Mouse (Mus musculus): Measurements from ENCODE around the gene Rbm47. TPM values are rescaled to one million over a fixed set of nuclear protein-coding genes. Genes with fewer than 3 reads are reported as not detected.

Gene Rbm47
- polyA plus RNA-seq, 1 experiment, result 12.7 TPM

DNA sequence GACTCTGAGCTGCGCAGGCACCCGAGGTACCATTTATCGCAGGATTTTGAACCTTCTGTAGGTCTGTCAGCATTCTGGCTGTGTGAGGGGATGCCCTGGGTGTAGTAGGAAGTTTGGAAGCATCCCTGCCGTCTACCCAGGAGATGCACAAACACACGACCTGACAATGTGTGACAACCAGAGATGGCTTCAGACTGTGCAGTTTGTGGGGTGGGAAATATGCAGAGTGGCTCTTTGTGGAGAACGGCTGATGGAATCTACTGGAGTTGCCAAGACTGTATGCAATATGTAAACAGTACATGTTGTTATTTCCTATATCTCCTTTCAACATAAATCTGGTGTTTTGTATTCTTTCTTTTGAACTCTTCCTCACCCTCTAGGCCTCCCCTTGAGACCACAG lies 135.9 kb downstream of the Rbm47 start:
- H3K4me3 ChIP-seq (ENCODE audit: control insufficient read depth, insufficient read depth, low read length), result no peak overlapping the region
- no peak for DNase-seq
- no peaks in the 10 kb centered on the region for H3K4me1 ChIP-seq (replicated peaks; ENCODE audit: control insufficient read depth, insufficient read depth, low read length)
- H3K36me3 ChIP-seq (ENCODE audit: control insufficient read depth, insufficient read depth, low read length), result no peaks in the 10 kb centered on the region
- TF ChIP-seq POLR2A (IDR thresholded peaks at IDR 0.05; ENCODE audit: control insufficient read depth, extremely low read depth, insufficient read depth, low read length, poor library complexity), result no peak
- TF ChIP-seq CTCF (IDR thresholded peaks at IDR 0.05; ENCODE audit: borderline replicate concordance, control insufficient read depth, extremely low read depth, insufficient read depth, low read length, poor library complexity), result no peak
- no peak overlapping the region for H3K27ac ChIP-seq (ENCODE audit: control insufficient read depth, insufficient read depth, low read length)
- WGBS, result 96% methylated on average over 6 of the region's 6 CpGs
- no peaks in the 10 kb centered on the region for H3K27me3 ChIP-seq (ENCODE audit: control insufficient read depth, insufficient read depth, low read length)

DNA sequence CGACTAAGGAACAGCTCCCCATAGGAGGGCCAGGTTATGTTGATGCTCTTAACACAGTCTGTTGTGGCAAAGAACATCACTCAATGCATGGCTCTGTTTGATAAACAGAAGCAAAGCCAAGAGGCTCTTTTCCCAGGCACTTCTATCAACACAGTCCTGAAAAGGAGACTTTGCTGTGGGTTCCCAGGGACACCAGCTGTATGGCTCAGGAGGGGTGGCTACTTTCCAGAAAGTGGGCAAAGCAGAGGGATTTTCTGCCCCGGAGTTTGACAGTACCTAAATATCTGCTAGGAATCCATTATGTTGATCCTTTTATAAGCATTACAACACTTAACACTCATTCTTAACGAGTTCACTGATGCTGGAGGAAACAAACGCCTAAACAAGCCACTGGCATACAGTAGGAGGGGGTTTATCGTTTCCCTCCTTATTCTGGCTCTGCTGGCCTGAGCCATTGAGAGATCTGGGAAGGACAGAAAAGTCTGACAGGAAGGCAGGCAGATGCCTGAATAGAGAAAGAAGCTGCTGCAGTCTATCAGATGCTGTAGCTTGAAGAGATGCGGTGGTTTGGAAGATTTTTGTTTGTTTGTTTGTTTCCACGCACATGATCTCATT lies 136.4 kb downstream of the Rbm47 start:
- WGBS, result 91% methylated on average over 7 of the region's 7 CpGs
- no peak for DNase-seq
- no peaks in the 10 kb centered on the region for H3K4me1 ChIP-seq (replicated peaks; ENCODE audit: control insufficient read depth, insufficient read depth, low read length)
- no peak overlapping the region for H3K4me3 ChIP-seq (ENCODE audit: control insufficient read depth, insufficient read depth, low read length)
- no peaks in the 10 kb centered on the region for H3K27me3 ChIP-seq (ENCODE audit: control insufficient read depth, insufficient read depth, low read length)
- no peak overlapping the region for H3K27ac ChIP-seq (ENCODE audit: control insufficient read depth, insufficient read depth, low read length)
- TF ChIP-seq CTCF (IDR thresholded peaks at IDR 0.05; ENCODE audit: borderline replicate concordance, control insufficient read depth, extremely low read depth, insufficient read depth, low read length, poor library complexity), result no peak
- no peak for TF ChIP-seq POLR2A (IDR thresholded peaks at IDR 0.05; ENCODE audit: control insufficient read depth, extremely low read depth, insufficient read depth, low read length, poor library complexity)
- no peaks in the 10 kb centered on the region for H3K36me3 ChIP-seq (ENCODE audit: control insufficient read depth, insufficient read depth, low read length)

DNA sequence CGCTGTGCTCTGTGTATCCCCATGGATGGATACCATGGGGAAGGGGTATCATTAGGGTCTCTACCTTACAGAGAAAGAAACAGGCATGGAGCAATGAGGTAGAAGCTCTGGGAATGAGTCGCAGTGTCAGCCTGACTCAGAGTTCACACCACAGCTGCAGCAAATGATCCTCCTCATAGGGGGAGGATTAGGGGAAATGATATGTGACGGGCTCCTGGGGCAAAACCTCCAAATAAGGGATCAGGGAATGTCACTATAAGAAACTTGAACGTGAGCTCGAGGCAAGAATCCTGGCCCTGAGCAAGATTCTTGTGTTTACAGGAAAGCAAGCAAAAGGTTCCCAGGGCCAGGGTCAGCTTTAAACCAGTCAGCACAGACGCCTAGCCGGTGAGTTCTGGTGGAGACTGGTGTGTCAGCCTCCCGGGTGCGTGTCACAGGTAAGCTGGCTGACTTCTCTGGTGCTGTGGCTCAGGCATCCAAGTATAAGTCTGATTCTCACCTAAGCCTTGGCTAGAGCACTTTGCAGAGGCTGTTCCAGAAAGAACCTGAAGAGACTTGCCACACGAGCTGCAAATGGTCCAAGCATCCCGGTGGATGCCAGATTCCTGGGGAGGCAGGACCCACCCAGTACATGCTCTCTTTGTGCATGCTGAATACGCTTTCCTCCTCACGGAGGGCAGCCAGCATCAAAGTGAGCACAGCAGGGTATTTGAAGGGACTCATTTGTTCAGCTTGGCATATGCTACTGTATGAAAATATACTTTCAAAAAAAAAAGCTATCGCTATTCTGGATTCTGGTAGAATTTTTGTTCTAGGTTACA lies 138.3 kb downstream of the Rbm47 start:
- 93% methylated on average over 14 of the region's 14 CpGs for WGBS
- Histone ChIP-seq H3K27me3 (ENCODE audit: control insufficient read depth, insufficient read depth, low read length) (no peaks in the 10 kb centered on the region), H3K4me3 (ENCODE audit: control insufficient read depth, insufficient read depth, low read length) (no peak overlapping the region), H3K4me1 (replicated peaks; ENCODE audit: control insufficient read depth, insufficient read depth, low read length) (no peaks in the 10 kb centered on the region), H3K27ac (ENCODE audit: control insufficient read depth, insufficient read depth, low read length) (no peak overlapping the region), H3K36me3 (ENCODE audit: control insufficient read depth, insufficient read depth, low read length) (no peaks in the 10 kb centered on the region)
- DNase-seq, result no peak
- no peak for TF ChIP-seq POLR2A (IDR thresholded peaks at IDR 0.05; ENCODE audit: control insufficient read depth, extremely low read depth, insufficient read depth, low read length, poor library complexity)
- TF ChIP-seq CTCF (IDR thresholded peaks at IDR 0.05; ENCODE audit: borderline replicate concordance, control insufficient read depth, extremely low read depth, insufficient read depth, low read length, poor library complexity), result no peak

DNA sequence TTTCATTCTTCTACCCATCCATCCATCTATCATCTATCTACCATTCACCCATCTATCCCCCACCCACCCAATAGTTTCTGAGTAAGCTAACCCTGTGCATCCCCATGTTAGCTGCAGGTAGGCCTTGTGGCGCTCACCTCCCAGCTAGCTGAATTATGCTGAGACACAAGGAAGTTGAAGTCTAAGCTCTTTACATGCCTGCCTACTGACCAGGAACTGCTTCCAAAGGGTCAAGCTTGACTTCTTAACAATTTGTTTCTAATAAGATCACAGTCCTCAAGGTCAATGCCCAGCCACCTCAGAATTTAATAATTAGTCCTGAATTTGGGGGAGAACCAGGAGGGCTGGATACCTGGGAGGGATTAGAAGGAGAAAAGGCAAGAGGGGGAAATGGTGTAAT lies 140.1 kb downstream of the Rbm47 start:
- Histone ChIP-seq H3K27ac (ENCODE audit: control insufficient read depth, insufficient read depth, low read length) (no peak overlapping the region), H3K4me3 (ENCODE audit: control insufficient read depth, insufficient read depth, low read length) (no peak overlapping the region), H3K36me3 (ENCODE audit: control insufficient read depth, insufficient read depth, low read length) (no peaks in the 10 kb centered on the region), H3K27me3 (ENCODE audit: control insufficient read depth, insufficient read depth, low read length) (no peaks in the 10 kb centered on the region), H3K4me1 (replicated peaks; ENCODE audit: control insufficient read depth, insufficient read depth, low read length) (no peaks in the 10 kb centered on the region)
- DNase-seq, result no peak
- 97% methylated on average over 1 of the region's 1 CpGs for WGBS
- TF ChIP-seq CTCF (IDR thresholded peaks at IDR 0.05; ENCODE audit: borderline replicate concordance, control insufficient read depth, extremely low read depth, insufficient read depth, low read length, poor library complexity) (no peak), POLR2A (IDR thresholded peaks at IDR 0.05; ENCODE audit: control insufficient read depth, extremely low read depth, insufficient read depth, low read length, poor library complexity) (no peak)

DNA sequence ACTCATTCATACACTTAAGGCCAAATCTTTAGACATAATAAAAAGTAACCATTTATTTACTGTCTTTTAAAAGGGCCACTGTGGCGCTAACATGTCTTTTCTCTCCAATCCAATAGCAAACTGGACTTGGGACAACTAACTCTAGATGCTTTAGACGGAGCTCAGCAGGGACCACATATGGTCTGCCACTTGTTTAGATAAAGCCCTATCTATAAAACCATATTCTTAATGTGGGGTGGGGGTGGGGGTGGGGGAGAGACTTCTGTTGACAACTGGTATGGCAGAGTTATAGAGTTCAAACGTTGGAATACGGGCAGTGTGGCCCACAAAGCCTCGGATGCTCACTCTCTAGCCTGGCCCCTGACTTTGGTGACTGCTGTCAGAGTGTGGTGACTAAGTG lies 141.2 kb downstream of the Rbm47 start:
- no peaks in the 10 kb centered on the region for H3K4me1 ChIP-seq (replicated peaks; ENCODE audit: control insufficient read depth, insufficient read depth, low read length)
- no peak overlapping the region for H3K4me3 ChIP-seq (ENCODE audit: control insufficient read depth, insufficient read depth, low read length)
- 90% methylated on average over 5 of the region's 5 CpGs for WGBS
- DNase-seq, result no peak
- H3K36me3 ChIP-seq (ENCODE audit: control insufficient read depth, insufficient read depth, low read length), result no peaks in the 10 kb centered on the region
- TF ChIP-seq POLR2A (IDR thresholded peaks at IDR 0.05; ENCODE audit: control insufficient read depth, extremely low read depth, insufficient read depth, low read length, poor library complexity) (no peak), CTCF (IDR thresholded peaks at IDR 0.05; ENCODE audit: borderline replicate concordance, control insufficient read depth, extremely low read depth, insufficient read depth, low read length, poor library complexity) (no peak)
- H3K27me3 ChIP-seq (ENCODE audit: control insufficient read depth, insufficient read depth, low read length), result no peaks in the 10 kb centered on the region
- no peak overlapping the region for H3K27ac ChIP-seq (ENCODE audit: control insufficient read depth, insufficient read depth, low read length)

DNA sequence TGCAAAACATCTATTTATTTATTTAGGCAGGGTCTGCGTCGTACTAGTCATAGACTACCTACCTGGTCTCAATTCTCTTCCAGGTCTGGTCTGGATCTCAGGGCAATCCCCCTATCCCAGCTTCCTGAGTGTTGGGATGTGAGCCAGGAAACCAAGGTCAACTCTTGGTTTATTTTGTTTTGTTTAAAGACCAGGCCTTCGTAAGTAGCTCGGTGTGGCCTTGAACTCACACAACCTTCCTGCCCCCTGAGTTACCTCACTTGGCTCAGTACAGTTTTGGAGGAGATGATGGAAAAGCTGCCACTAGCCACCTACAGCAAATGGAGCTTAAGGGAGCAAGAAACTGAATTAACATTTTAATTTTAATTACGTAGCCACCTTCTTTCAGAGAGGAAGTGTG lies 144.7 kb downstream of the Rbm47 start:
- no peaks in the 10 kb centered on the region for H3K4me1 ChIP-seq (replicated peaks; ENCODE audit: control insufficient read depth, insufficient read depth, low read length)
- no peak overlapping the region for H3K27ac ChIP-seq (ENCODE audit: control insufficient read depth, insufficient read depth, low read length)
- no peak for DNase-seq
- WGBS, result 95% methylated on average over 5 of the region's 5 CpGs
- H3K27me3 ChIP-seq (ENCODE audit: control insufficient read depth, insufficient read depth, low read length), result no peaks in the 10 kb centered on the region
- no peaks in the 10 kb centered on the region for H3K36me3 ChIP-seq (ENCODE audit: control insufficient read depth, insufficient read depth, low read length)
- TF ChIP-seq POLR2A (IDR thresholded peaks at IDR 0.05; ENCODE audit: control insufficient read depth, extremely low read depth, insufficient read depth, low read length, poor library complexity) (no peak), CTCF (IDR thresholded peaks at IDR 0.05; ENCODE audit: borderline replicate concordance, control insufficient read depth, extremely low read depth, insufficient read depth, low read length, poor library complexity) (no peak)
- no peak overlapping the region for H3K4me3 ChIP-seq (ENCODE audit: control insufficient read depth, insufficient read depth, low read length)

Measured in thymus, adult 2 months (tissue).